Mouse (Mus musculus) embryonic facial prominence, embryonic 12.5 days (tissue): ENCODE measurements around the gene Racgap1. TPM values are rescaled to one million over a fixed set of nuclear protein-coding genes. Genes with fewer than 3 reads are reported as not detected.

ENCODE experiments used
- ATAC-seq: fragments of 200-750 bp; cut with Nextera tagmentation; 2 replicates; pipeline ENCODE4 v1.8.0; 2017; ENCODE audit not compliant: insufficient number of reproducible peaks, insufficient read depth, low FRiP score, low TSS enrichment
- H3K27ac ChIP-seq: fragments of 300-500 bp; sonication (generic); 2 replicates; pipeline ENCODE4 v1.5.1; 2016; ENCODE audit warnings: mild to moderate bottlenecking
- H3K27me3 ChIP-seq: fragments of 300-500 bp; sonication (generic); 2 replicates; pipeline ENCODE4 v1.6.1; 2016; ENCODE audit warnings: mild to moderate bottlenecking, moderate library complexity
- H3K36me3 ChIP-seq: fragments of 300-500 bp; sonication (generic); 2 replicates; pipeline ENCODE4 v1.6.1; 2016; ENCODE audit warnings: mild to moderate bottlenecking
- H3K4me1 ChIP-seq: fragments of 300-500 bp; sonication (generic); 2 replicates; pipeline ENCODE4 v1.6.1; 2016
- H3K4me2 ChIP-seq: fragments of 300-500 bp; sonication (generic); replicated peaks from 2 replicates; pipeline ENCODE4 v1.6.1; 2016; ENCODE audit warnings: mild to moderate bottlenecking, moderate library complexity
- H3K4me3 ChIP-seq: fragments of 300-500 bp; sonication (generic); 2 replicates; pipeline ENCODE4 v1.5.1; 2016; ENCODE audit warnings: mild to moderate bottlenecking
- H3K9ac ChIP-seq: fragments of 300-500 bp; sonication (generic); 2 replicates; pipeline ENCODE4 v1.6.1; 2016; ENCODE audit warnings: mild to moderate bottlenecking, moderate library complexity
- H3K9me3 ChIP-seq: fragments of 300-500 bp; sonication (generic); 2 replicates; pipeline ENCODE4 v1.6.1; 2016; ENCODE audit warnings: mild to moderate bottlenecking, moderate library complexity
- WGBS: fragments of 180-500 bp; shearing (Covaris S2); methylation state at CpG from one replicate; pipeline ENCODE4 v1.1.7; 2016; 5-methylcytosine and 5-hydroxymethylcytosine counted together
- polyA plus RNA-seq: library from polyadenylated mRNA; unstranded; fragments of >200 nt; fragmentation: Nextera tagmentation; extraction: Ambion mirVana; gene quantifications from 2 replicates; pipeline ENCODE4 v1.2.1, GENCODE M21; 2016

The Racgap1 gene
- polyA plus RNA-seq, 1 experiment from 2014 or later = 149 TPM

- WGBS = 59% methylated on average over 6 of the region's 6 CpGs
Observed at GRCm38 (mm10) chr15:99585741-99586140, 65.7 kb downstream of the Racgap1 start.

GRCm38 (mm10) chr15:99584407-99585202 lies 66.9 kb downstream of the Racgap1 start:
- Histone ChIP-seq H3K4me2 (peak overlapping the region; percentile 51), H3K36me3 (no peaks in the 10 kb centered on the region), H3K27ac (no peak overlapping the region), H3K9me3 (no peaks in the 10 kb centered on the region), H3K4me3 (peak overlapping the region; percentile 31), H3K9ac (0 out of 2 replicates have a peak overlapping the region, but pooled peaks have one; percentile 11), H3K4me1 (peaks cover 16% of the 10 kb centered on the region), H3K27me3 (peaks cover 97% of the 10 kb centered on the region)
- ATAC-seq = peak; percentile 64; the same call in 1 of the 2 replicates
- 1% methylated on average over 24 of the region's 24 CpGs for WGBS

More at GRCm38 (mm10) chr15:99585741-99586140, 65.7 kb downstream of the Racgap1 start:
- no peak for ATAC-seq
- H3K27ac ChIP-seq = no peak overlapping the region
- H3K4me2 ChIP-seq = no peak overlapping the region
- no peaks in the 10 kb centered on the region for H3K36me3 ChIP-seq
- no peaks in the 10 kb centered on the region for H3K9me3 ChIP-seq
- H3K4me3 ChIP-seq = no peak overlapping the region
- H3K9ac ChIP-seq = no peak overlapping the region
- peaks cover 21% of the 10 kb centered on the region for H3K4me1 ChIP-seq
- H3K27me3 ChIP-seq = peaks cover 97% of the 10 kb centered on the region

DNA sequence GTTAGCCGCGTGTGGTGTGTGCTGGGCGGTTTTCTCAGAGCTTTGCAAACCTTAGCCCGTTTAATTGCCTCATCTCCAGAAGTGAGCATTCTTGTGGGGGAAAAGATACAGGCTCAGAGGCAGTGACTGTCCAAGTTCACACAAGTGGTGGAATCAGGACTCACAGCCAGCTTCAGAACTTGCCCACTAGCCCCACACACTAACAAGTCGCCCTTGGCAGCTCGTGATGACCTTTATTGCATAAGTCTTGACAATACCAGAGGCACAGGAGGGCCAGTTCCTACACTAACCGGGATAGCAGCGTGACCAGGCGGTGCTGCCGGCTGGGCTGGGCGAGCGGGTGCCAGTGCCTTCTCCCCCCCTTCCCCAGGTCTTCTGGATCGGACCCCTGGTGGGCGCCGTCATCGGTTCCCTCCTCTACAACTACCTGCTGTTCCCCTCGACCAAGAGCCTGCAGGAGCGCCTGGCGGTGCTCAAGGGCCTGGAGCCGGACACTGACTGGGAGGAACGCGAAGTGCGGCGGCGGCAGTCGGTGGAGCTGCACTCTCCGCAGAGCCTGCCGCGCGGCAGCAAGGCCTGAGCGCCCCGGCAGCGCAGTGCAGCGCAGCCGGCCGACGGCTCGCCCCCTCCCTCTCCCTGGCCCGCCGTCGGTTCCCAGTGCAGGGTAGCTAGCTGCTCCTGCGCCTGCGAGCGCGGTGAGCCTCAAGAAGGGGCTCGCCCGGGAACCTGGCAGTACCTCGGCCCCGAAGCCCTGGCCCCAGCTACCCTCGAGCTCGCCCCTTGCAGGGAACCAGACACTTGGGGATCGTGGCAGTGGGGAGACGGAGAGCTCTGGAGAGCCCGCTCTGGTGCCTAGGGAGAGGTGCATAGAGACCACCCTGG lies 67.8 kb downstream of the Racgap1 start:
- no peak for ATAC-seq
- H3K9me3 ChIP-seq = no peaks in the 10 kb centered on the region
- no peak overlapping the region for H3K27ac ChIP-seq
- peaks cover 95% of the 10 kb centered on the region for H3K27me3 ChIP-seq
- whole genome bisulfite sequencing = 3% methylated on average over 54 of the region's 54 CpGs
- peak overlapping the region; percentile 11; the same call in 1 of the 2 replicates for H3K9ac ChIP-seq
- H3K4me2 ChIP-seq = peak overlapping the region; percentile 51
- H3K36me3 ChIP-seq = no peaks in the 10 kb centered on the region
- H3K4me1 ChIP-seq = peaks cover 16% of the 10 kb centered on the region
- peak overlapping the region; percentile 31 for H3K4me3 ChIP-seq

GRCm38 (mm10) chr15:99578802-99579485 lies 72.5 kb downstream of the Racgap1 start, which contains the start of gene Aqp2:
Gene Aqp2 (plus strand): TSS chr15:99579055.
- no peak for ATAC-seq
- H3K4me1 ChIP-seq = peaks cover 5% of the 10 kb centered on the region
- 82% methylated on average over 26 of the region's 26 CpGs for WGBS

More at GRCm38 (mm10) chr15:99578802-99579485, 72.5 kb downstream of the Racgap1 start, which contains the start of gene Aqp2:
- Histone ChIP-seq H3K27me3 (peaks cover 53% of the 10 kb centered on the region), H3K27ac (no peak within 1 kb of the TSS), H3K4me3 (no peak within 1 kb of the TSS), H3K9ac (no peak within 1 kb of the TSS), H3K4me2 (no peak within 1 kb of the TSS), H3K9me3 (no peaks in the 10 kb centered on the region), H3K36me3 (no peaks in the 10 kb centered on the region)

Other genes with a start within 250 kb of the Racgap1 start
- gene Nckap5l, start 193.9 kb downstream of the Racgap1 start, polyA plus RNA-seq = 11.6 and 12.3 TPM in 2 replicates
- gene Bcdin3d, start 176.9 kb downstream of the Racgap1 start, polyA plus RNA-seq = 14.6 and 16.3 TPM in 2 replicates
- gene Faim2, start 123.5 kb downstream of the Racgap1 start, polyA plus RNA-seq = 0.36 and 1.0 TPM in 2 replicates
- gene Aqp2, start 72.6 kb downstream of the Racgap1 start, polyA plus RNA-seq = not detected in 2 replicates
- gene Aqp5, start 60.9 kb downstream of the Racgap1 start, polyA plus RNA-seq = 0.33 TPM in 1 of 2 replicates, not detected in the other
- gene Aqp6, start 50.3 kb downstream of the Racgap1 start, polyA plus RNA-seq = 0.08 TPM in 1 of 2 replicates, not detected in the other
- gene Asic1, start 18.7 kb upstream of the Racgap1 start, polyA plus RNA-seq = 6.2 and 6.7 TPM in 2 replicates
- 67.4 and 80.2 TPM in 2 replicates for gene Smarcd1, start 50.5 kb upstream of the Racgap1 start, polyA plus RNA-seq
- not detected in 2 replicates for gene Gm17349, start 53.8 kb upstream of the Racgap1 start, polyA plus RNA-seq
- gene Gpd1, start 65.9 kb upstream of the Racgap1 start, polyA plus RNA-seq = 0.34 and 0.54 TPM in 2 replicates
- gene Cox14, start 74.0 kb upstream of the Racgap1 start, polyA plus RNA-seq = 148 and 161 TPM in 2 replicates
- gene Cers5, start 121.2 kb upstream of the Racgap1 start, polyA plus RNA-seq = 70.1 and 74.9 TPM in 2 replicates
- 86.5 and 92.7 TPM in 2 replicates for gene Lima1, start 223.8 kb upstream of the Racgap1 start, polyA plus RNA-seq